In genomic region chr10:14602681-14603080, GRCm38 (mm10) we compare ENCODE assay signal across 27 mouse cellular contexts. TPM values are rescaled to one million over a fixed set of nuclear protein-coding genes. Genes with fewer than 3 reads are reported as not detected.
A peak's percentile ranks its signal among the peaks of the same experiment; 100 is the strongest.
DNase-seq lines count a peak whose midpoint lies in the region; ATAC-seq and TF ChIP-seq lines count a peak whose summit lies in the region.
"Had no signal": no experiment of that assay in that cellular context is flagged by ENCODE, and none has a peak within 500 bp of the region (broad histone marks: within the 10 kb centered on the region; RNA-seq: fewer than 3 reads in every experiment).

No protein-coding gene starts in this region.

- H3K9me3 ChIP-seq in embryonic facial prominence, embryonic 12.5 days = no peaks in the 10 kb centered on the region
- H3K9me3 ChIP-seq in embryonic facial prominence, embryonic 10.5 days = no peaks in the 10 kb centered on the region
- H3K9me3 ChIP-seq: embryonic facial prominence, embryonic 13.5 days; embryonic facial prominence, embryonic 15.5 days; forebrain, embryonic 10.5 days; forebrain, embryonic 12.5 days; G1E had no signal

- no peak overlapping the region for H3K4me3 ChIP-seq in embryonic facial prominence, embryonic 12.5 days
- no peak overlapping the region for H3K4me3 ChIP-seq in embryonic facial prominence, embryonic 10.5 days
- H3K4me3 ChIP-seq in lung, adult 2 months (replicated peaks; ENCODE audit: extremely low read depth, low read depth, low read length) = no peak overlapping the region
- H3K4me3 ChIP-seq: embryonic facial prominence, embryonic 13.5 days; embryonic facial prominence, embryonic 15.5 days; erythroblast, embryonic 14.5 days; forebrain, embryonic 10.5 days; forebrain, embryonic 12.5 days had no signal

- H3K27me3 ChIP-seq in embryonic facial prominence, embryonic 12.5 days = no peaks in the 10 kb centered on the region
- H3K27me3 ChIP-seq in embryonic facial prominence, embryonic 10.5 days (replicated peaks; ENCODE audit: low read depth, poor library complexity, severe bottlenecking) = no peaks in the 10 kb centered on the region
- H3K27me3 ChIP-seq: CH12.LX; embryonic facial prominence, embryonic 13.5 days; embryonic facial prominence, embryonic 15.5 days; forebrain, embryonic 12.5 days had no signal

- H3K9ac ChIP-seq in embryonic facial prominence, embryonic 12.5 days = no peak overlapping the region
- H3K9ac ChIP-seq: embryonic facial prominence, embryonic 13.5 days; embryonic facial prominence, embryonic 15.5 days; forebrain, embryonic 12.5 days had no signal

- no peak overlapping the region for H3K4me2 ChIP-seq in embryonic facial prominence, embryonic 12.5 days (replicated peaks)
- H3K4me2 ChIP-seq: embryonic facial prominence, embryonic 13.5 days; embryonic facial prominence, embryonic 15.5 days; forebrain, embryonic 12.5 days had no signal

- H3K36me3 ChIP-seq in embryonic facial prominence, embryonic 12.5 days = no peaks in the 10 kb centered on the region
- H3K36me3 ChIP-seq in embryonic facial prominence, embryonic 10.5 days (replicated peaks) = no peaks in the 10 kb centered on the region
- H3K36me3 ChIP-seq: embryonic facial prominence, embryonic 13.5 days; embryonic facial prominence, embryonic 15.5 days; forebrain, embryonic 10.5 days; forebrain, embryonic 12.5 days; G1E had no signal

- H3K4me1 ChIP-seq in embryonic facial prominence, embryonic 12.5 days = no peaks in the 10 kb centered on the region
- no peaks in the 10 kb centered on the region for H3K4me1 ChIP-seq in embryonic facial prominence, embryonic 10.5 days
- H3K4me1 ChIP-seq in lung, adult 2 months (ENCODE audit: control insufficient read depth, insufficient read depth, low read length) = peaks cover 2% of the 10 kb centered on the region
- H3K4me1 ChIP-seq: embryonic facial prominence, embryonic 13.5 days; embryonic facial prominence, embryonic 15.5 days; forebrain, embryonic 10.5 days; forebrain, embryonic 12.5 days had no signal

- DNase-seq in embryonic facial prominence, embryonic 10.5 days (ENCODE audit: low spot score) = no peak
- DNase-seq in 416B (ENCODE audit: low read depth) (peak; percentile 92), NIH3T3 (ENCODE audit: low read depth) (peak; percentile 52)
- DNase-seq in lung, adult 2 months = no peak
- no peak for DNase-seq in gastrocnemius, postnatal 4 days (ENCODE audit: low spot score in 2 of 2)
- DNase-seq: adrenal gland, adult 2 months; adrenal gland, postnatal 10 days; adrenal gland, postnatal 25 days; cerebellum, adult 11 months; cerebellum, adult 18-20 months; cerebellum, adult 8-10 months; cerebellum, adult 9-11 months; cerebellum, postnatal 14 days; cerebellum, postnatal 36 days; embryo, embryonic 11 days had no signal

- TF ChIP-seq POLR2A in lung, adult 2 months (IDR thresholded peaks at IDR 0.05; ENCODE audit: borderline replicate concordance, extremely low read depth, low read depth, low read length) = no peak

- WGBS in embryonic facial prominence, embryonic 12.5 days = 66% methylated on average over 4 of the region's 4 CpGs
- 78% methylated on average over 4 of the region's 4 CpGs for WGBS in embryonic facial prominence, embryonic 10.5 days
- 73% methylated on average over 4 of the region's 4 CpGs for WGBS in lung, adult 2 months

- H3K27ac ChIP-seq in embryonic facial prominence, embryonic 12.5 days = no peak overlapping the region
- H3K27ac ChIP-seq in embryonic facial prominence, embryonic 10.5 days (replicated peaks) = no peak overlapping the region
- H3K27ac ChIP-seq: embryonic facial prominence, embryonic 13.5 days; embryonic facial prominence, embryonic 15.5 days; forebrain, embryonic 10.5 days; forebrain, embryonic 12.5 days had no signal

- ATAC-seq in embryonic facial prominence, embryonic 12.5 days (ENCODE audit: insufficient number of reproducible peaks, insufficient read depth, low FRiP score, low TSS enrichment) = peak; percentile 47; the same call in 1 of the 2 replicates
- no peak for ATAC-seq in frontal cortex, adult (ENCODE audit: low TSS enrichment)
- ATAC-seq: CD4-positive, CD25-positive, alpha-beta regulatory T cell, adult 4 months; forebrain, embryonic 14.5 days; forebrain, embryonic 16.5 days had no signal

- TF ChIP-seq CTCF in lung, adult 2 months (IDR thresholded peaks at IDR 0.05; ENCODE audit: insufficient read depth, low read length) = no peak

RNA-seq across cellular contexts. Expression of gene Adgrg6, which starts 57.2 kb away (rescaled TPM):
- 4.8 and 5.4 TPM in 2 replicates for polyA plus RNA-seq in embryonic facial prominence, embryonic 12.5 days (2016; fragmentation: Nextera tagmentation; extraction: Ambion mirVana)
- 0.53 and 0.79 TPM in 2 replicates for polyA plus RNA-seq in embryonic facial prominence, embryonic 10.5 days (2016; fragmentation: Nextera tagmentation; extraction: Ambion mirVana)
- polyA plus RNA-seq in lung, adult 2 months (2012; rRNA removed) = 22.0 and 25.7 TPM in 2 replicates
- 1 to 10 TPM; 5.4 to 5.8 TPM for total RNA-seq in gastrocnemius, postnatal 4 days (2021)
- total RNA-seq: CH12.LX had no signal
- polyA plus RNA-seq: CD4-positive, CD25-positive, alpha-beta regulatory T cell, adult 4 months; G1E had no signal

Comparison
In these comparisons a context has a peak if more than half of its experiments do, and no peak if none do; other contexts are left out.
1. DNase-seq: peak in 416B (single experiment) and NIH3T3 (single experiment); none in embryonic facial prominence, embryonic 10.5 days (single experiment), lung, adult 2 months (single experiment) and gastrocnemius, postnatal 4 days (0 of 2).